Mouse (Mus musculus): ENCODE data around the gene Gm28374.

DNA sequence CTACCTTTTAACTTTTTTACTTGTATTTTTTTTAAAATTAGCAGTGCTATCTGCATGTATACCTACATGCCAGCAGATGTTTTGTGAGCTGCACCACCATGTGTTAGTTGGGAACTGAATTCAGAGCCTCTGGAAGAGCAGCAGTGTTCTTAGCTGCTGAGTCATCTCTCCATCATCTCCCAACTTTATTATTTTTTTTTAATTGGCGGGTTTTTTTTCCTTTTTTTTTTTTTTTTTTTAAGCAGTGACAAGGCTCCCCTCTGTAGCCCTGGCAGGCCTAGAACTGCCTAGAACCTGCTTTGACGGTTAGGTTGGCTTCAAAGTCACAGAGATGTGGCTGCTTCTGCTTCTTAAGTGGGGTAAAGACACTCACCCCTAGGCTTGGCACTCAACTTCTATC, 42.8 kb upstream of the Gm28374 start:
- TF ChIP-seq CEBPB (IDR thresholded peaks at IDR 0.05; ENCODE audit: insufficient read depth, poor library complexity, severe bottlenecking): no peak
- no peak for TF ChIP-seq REST (IDR thresholded peaks at IDR 0.05; ENCODE audit: insufficient read depth, insufficient read length)
- no peak for TF ChIP-seq POLR2A (IDR thresholded peaks at IDR 0.05; ENCODE audit: insufficient read length, low read depth)
- no peak for TF ChIP-seq MAX (IDR thresholded peaks at IDR 0.05; ENCODE audit: low read depth)
- TF ChIP-seq TCF12 (IDR thresholded peaks at IDR 0.05; ENCODE audit: insufficient read depth, poor library complexity, severe bottlenecking): no peak
- TF ChIP-seq POLR2AphosphoS2 (IDR thresholded peaks at IDR 0.05; ENCODE audit: insufficient read length, low read depth): no peak
- TF ChIP-seq USF1 (IDR thresholded peaks at IDR 0.05; ENCODE audit: low read depth): no peak
- TF ChIP-seq MYOD1 (IDR thresholded peaks at IDR 0.05; ENCODE audit: control insufficient read depth in 1 of 3, insufficient read length in 2 of 3, low read depth in 2 of 3): no peak
- TF ChIP-seq E2F4 (IDR thresholded peaks at IDR 0.05; ENCODE audit: insufficient read depth): no peak
- TF ChIP-seq MYOG (IDR thresholded peaks at IDR 0.05; ENCODE audit: control insufficient read depth in 1 of 3, insufficient read depth in 1 of 3, insufficient read length in 2 of 3, low read depth in 2 of 3): no peak

All from myocyte (in vitro differentiated cells).